Mouse (Mus musculus) hindbrain, embryonic 11.5 days (tissue): ENCODE measurements around the gene Ahdc1. TPM values are rescaled to one million over a fixed set of nuclear protein-coding genes. Genes with fewer than 3 reads are reported as not detected.
A peak's percentile ranks its signal among the peaks of the same experiment; 100 is the strongest.

ENCODE experiments used
- ATAC-seq: fragments of 200-750 bp; cut with Nextera tagmentation; 2 replicates; pipeline ENCODE4 v1.8.0; 2017; ENCODE audit warnings: mild to moderate bottlenecking, moderate TSS enrichment, moderate library complexity; ENCODE audit not compliant: low FRiP score
- DNase-seq: peaks from one replicate; pipeline ENCODE4 v3.0.0-alpha.2; 2015; ENCODE audit warnings: low spot score
- H3K27ac ChIP-seq: fragments of 300-500 bp; sonication (generic); 2 replicates; pipeline ENCODE4 v1.5.1; 2014; ENCODE audit warnings: mild to moderate bottlenecking, low read depth, low read length
- H3K27me3 ChIP-seq: fragments of 300-500 bp; sonication (generic); 2 replicates; pipeline ENCODE4 v1.6.1; 2014; ENCODE audit warnings: mild to moderate bottlenecking, low read length, moderate library complexity, mixed read lengths; ENCODE audit not compliant: control insufficient read depth, insufficient read depth
- H3K36me3 ChIP-seq: fragments of 300-500 bp; sonication (generic); 2 replicates; pipeline ENCODE4 v1.6.1; 2014; ENCODE audit warnings: mild to moderate bottlenecking, low read length, moderate library complexity, mixed read lengths; ENCODE audit not compliant: control insufficient read depth, insufficient read depth
- H3K4me1 ChIP-seq: fragments of 300-500 bp; sonication (generic); replicated peaks from 2 replicates; pipeline ENCODE4 v1.6.1; 2014; ENCODE audit warnings: low read length, mixed read lengths; ENCODE audit not compliant: control insufficient read depth, insufficient read depth
- H3K4me2 ChIP-seq: fragments of 300-500 bp; sonication (generic); replicated peaks from 2 replicates; pipeline ENCODE4 v1.6.1; 2014; ENCODE audit warnings: mild to moderate bottlenecking, low read depth, low read length
- H3K4me3 ChIP-seq: fragments of 300-500 bp; sonication (generic); 2 replicates; pipeline ENCODE4 v1.5.1; 2014; ENCODE audit warnings: low read depth, low read length
- H3K9ac ChIP-seq: fragments of 300-500 bp; sonication (generic); 2 replicates; pipeline ENCODE4 v1.6.1; 2014; ENCODE audit warnings: low read depth, low read length
- H3K9me3 ChIP-seq: fragments of 300-500 bp; sonication (generic); 2 replicates; pipeline ENCODE4 v1.6.1; 2016; ENCODE audit warnings: low read length; ENCODE audit not compliant: control insufficient read depth
- WGBS: fragments of 180-500 bp; shearing (Covaris S2); extraction: QIAGEN DNeasy Blood & Tissue Kit; methylation state at CpG from one replicate; pipeline ENCODE4 v1.1.7; 2014; 5-methylcytosine and 5-hydroxymethylcytosine counted together
- polyA plus RNA-seq: library from polyadenylated mRNA; unstranded; fragments of >200 nt; fragmentation: Nextera tagmentation; extraction: Ambion mirVana; gene quantifications from 2 replicates; pipeline ENCODE4 v1.2.1, GENCODE M21; 2014

Gene Ahdc1
- polyA plus RNA-seq, 1 experiment from 2014 or later, result 9.0 TPM

DNA sequence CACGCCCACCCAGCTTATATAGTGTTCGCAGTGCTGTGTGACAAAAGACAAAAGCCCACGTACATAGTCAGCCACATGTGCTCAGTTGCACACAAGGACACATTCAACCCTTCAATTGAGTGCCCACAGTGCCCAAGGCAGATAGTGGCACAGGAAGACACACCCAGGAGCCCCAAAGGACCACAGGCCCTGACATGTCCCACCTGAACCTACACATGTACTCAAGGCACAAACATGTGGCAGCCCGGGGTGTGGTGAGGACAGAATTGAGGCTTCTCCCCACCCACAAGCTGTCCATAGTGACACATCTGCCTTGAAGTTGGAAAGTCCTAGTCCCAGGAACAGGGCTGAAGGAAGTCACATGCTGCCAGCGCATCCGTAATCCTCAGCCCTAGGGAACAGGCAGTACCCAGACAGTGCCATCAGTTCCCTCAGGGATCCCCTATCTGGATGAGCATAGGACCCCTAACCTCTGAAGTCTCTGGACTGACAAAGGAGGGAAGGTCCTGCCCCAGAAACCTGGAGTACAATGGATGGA lies 76.2 kb downstream of the Ahdc1 start:
- H3K4me1 ChIP-seq, result peaks cover 18% of the 10 kb centered on the region

DNA sequence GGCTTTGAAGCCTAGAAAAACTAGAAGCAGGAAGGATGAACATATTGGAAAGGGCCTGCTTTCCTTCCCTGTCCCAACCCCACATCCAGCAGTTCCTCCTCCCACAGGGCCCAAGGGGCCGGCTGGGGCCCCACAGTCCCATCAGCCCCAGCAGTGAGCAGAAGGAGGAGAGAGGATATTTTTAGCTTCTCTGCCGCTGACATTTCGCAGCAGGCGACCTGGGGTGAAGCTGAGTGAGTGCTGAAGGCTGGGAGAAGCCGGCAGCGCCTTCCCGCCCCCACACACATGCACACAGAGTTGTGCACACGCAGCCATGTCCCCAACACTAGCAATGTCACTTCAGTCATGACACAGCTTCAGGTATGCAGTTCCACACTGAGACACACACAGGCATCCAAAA lies 76.8 kb downstream of the Ahdc1 start:
- DNase-seq (no peak), ATAC-seq (no peak)
- Histone ChIP-seq H3K4me3 (no peak overlapping the region), H3K4me1 (peaks cover 18% of the 10 kb centered on the region), H3K27ac (no peak overlapping the region), H3K4me2 (no peak overlapping the region), H3K9ac (no peak overlapping the region), H3K9me3 (no peaks in the 10 kb centered on the region), H3K36me3 (no peaks in the 10 kb centered on the region), H3K27me3 (peaks cover 10% of the 10 kb centered on the region)
- 43% methylated on average over 8 of the region's 8 CpGs for WGBS

More for the DNA sequence above, 76.2 kb downstream of the Ahdc1 start:
- Histone ChIP-seq H3K27ac (no peak overlapping the region), H3K36me3 (no peaks in the 10 kb centered on the region), H3K9me3 (no peaks in the 10 kb centered on the region), H3K27me3 (peaks cover 10% of the 10 kb centered on the region), H3K4me2 (no peak overlapping the region), H3K9ac (no peak overlapping the region), H3K4me3 (no peak overlapping the region)
- WGBS, result 92% methylated on average over 6 of the region's 6 CpGs
- no peak for ATAC-seq
- DNase-seq, result no peak

DNA sequence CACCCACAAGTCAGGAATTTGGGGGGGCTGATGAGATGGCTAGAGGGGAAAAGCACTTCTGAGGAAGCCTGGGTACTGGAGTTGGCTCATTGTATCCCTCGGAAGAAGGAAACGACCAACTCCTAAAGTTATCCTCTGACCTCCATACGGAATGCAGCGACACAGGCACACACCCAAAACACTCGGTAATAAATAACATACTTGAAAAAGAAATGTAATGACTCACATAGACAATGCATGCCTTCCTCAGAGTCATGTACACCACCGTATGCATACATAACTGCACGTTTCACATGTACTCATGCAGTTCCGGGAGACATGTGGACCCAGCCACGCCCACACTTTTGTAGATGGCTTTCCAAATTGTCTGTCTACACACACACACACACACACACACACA lies 78.3 kb downstream of the Ahdc1 start:
- Histone ChIP-seq H3K36me3 (no peaks in the 10 kb centered on the region), H3K4me1 (peaks cover 26% of the 10 kb centered on the region), H3K4me3 (no peak overlapping the region), H3K9ac (no peak overlapping the region), H3K27me3 (peaks cover 10% of the 10 kb centered on the region), H3K4me2 (no peak overlapping the region), H3K9me3 (no peaks in the 10 kb centered on the region), H3K27ac (no peak overlapping the region)
- no peak for ATAC-seq
- DNase-seq, result no peak
- WGBS, result 89% methylated on average over 9 of the region's 9 CpGs

DNA sequence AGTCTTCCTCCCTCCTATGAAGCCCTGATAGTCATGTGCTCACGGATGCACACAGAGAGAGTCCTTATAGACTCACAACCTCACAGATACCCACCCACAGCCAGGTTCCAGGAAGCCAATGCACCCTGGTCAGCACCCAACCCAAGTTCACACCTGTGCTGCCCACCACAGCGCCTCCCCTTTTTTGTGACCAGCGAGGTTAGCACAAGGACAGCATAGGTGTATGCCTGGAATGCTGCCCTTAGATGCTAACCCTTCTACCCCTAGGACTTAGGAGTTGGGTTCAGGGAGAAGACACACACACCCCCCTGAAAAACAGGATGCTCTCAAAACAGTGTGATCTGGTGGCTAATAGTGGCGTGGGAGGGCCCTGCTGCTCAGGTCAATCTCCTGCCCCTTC lies 78.7 kb downstream of the Ahdc1 start:
- Histone ChIP-seq H3K27ac (no peak overlapping the region), H3K4me2 (no peak overlapping the region), H3K9ac (no peak overlapping the region), H3K9me3 (no peaks in the 10 kb centered on the region), H3K4me1 (peaks cover 29% of the 10 kb centered on the region), H3K36me3 (no peaks in the 10 kb centered on the region), H3K27me3 (peaks cover 9% of the 10 kb centered on the region), H3K4me3 (no peak overlapping the region)
- ATAC-seq (no peak), DNase-seq (no peak)
- WGBS, result 72% methylated on average over 4 of the region's 4 CpGs

DNA sequence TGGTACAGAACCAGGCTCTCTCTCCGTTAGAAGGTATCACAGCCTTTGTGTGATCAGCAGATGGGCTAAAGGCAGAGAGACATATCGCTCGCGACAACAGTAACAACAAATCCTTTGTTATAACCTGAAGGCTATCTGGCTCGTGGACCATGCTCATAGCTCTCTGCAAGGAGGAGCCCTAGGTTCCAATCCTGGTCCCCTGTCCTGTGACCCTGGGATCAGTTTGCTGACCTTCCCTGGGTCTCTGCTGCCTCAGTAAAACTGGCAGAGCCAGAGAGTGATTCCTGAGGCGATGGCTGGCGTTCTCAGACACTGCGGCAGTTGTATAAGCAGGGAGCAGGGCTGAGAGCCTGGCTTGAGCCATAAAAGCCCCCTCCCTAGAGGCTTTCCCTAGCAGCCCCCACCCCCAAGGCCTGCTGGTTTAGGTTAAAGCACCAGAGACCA lies 79.2 kb downstream of the Ahdc1 start:
- Histone ChIP-seq H3K4me1 (peaks cover 33% of the 10 kb centered on the region), H3K27me3 (peaks cover 4% of the 10 kb centered on the region), H3K4me3 (no peak overlapping the region), H3K27ac (0 out of 2 replicates have a peak overlapping the region, but pooled peaks have one; percentile 48), H3K9ac (peak overlapping the region; percentile 37; the same call in 1 of the 2 replicates), H3K4me2 (no peak overlapping the region), H3K9me3 (no peaks in the 10 kb centered on the region), H3K36me3 (no peaks in the 10 kb centered on the region)
- whole genome bisulfite sequencing, result 37% methylated on average over 8 of the region's 8 CpGs
- ATAC-seq (no peak), DNase-seq (peak; percentile 28)

DNA sequence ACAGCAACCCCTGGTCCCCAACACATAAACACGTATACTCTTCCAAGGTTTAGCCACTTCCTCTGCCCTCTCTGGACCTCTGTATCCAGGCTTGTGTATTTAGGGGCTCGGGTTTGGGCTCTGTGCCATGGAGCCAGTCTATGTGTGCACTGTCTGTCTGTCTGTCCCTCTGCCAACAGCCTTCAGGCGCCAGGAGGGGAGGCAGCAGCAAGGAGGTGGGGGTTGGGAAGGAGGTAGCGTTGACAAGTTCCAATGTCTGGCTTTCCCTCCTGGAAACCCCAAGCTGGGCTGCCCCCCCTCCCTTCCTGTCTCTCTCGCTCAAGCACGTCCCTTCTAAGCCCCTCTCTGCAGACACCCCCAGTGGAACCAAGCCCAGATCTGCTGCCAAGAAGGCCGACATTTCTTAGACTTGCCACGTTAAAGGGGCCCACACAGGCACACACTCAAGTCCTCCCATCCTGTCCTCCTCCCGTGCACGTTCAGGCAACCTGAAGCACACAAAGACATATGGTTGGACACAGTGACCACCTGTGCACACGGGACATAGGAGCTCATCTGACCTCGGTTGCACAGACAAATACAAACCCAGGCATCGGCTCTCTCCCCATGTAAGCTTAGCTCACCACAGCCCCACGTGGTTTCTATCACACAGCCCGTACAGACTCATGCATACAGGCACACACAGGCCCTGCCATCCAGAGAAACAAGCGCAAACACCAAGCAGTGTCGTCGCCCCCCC lies 79.8 kb downstream of the Ahdc1 start:
- H3K4me2 ChIP-seq, result no peak overlapping the region
- H3K4me1 ChIP-seq, result peaks cover 31% of the 10 kb centered on the region
- no peaks in the 10 kb centered on the region for H3K36me3 ChIP-seq
- no peak overlapping the region for H3K4me3 ChIP-seq
- peak; percentile 30 for DNase-seq
- H3K27ac ChIP-seq, result peak overlapping the region; percentile 48
- WGBS, result 45% methylated on average over 18 of the region's 18 CpGs
- no peaks in the 10 kb centered on the region; the same call in 1 of the 2 replicates for H3K27me3 ChIP-seq
- H3K9ac ChIP-seq, result peak overlapping the region; percentile 37; the same call in 1 of the 2 replicates
- ATAC-seq, result no peak
- no peaks in the 10 kb centered on the region for H3K9me3 ChIP-seq

DNA sequence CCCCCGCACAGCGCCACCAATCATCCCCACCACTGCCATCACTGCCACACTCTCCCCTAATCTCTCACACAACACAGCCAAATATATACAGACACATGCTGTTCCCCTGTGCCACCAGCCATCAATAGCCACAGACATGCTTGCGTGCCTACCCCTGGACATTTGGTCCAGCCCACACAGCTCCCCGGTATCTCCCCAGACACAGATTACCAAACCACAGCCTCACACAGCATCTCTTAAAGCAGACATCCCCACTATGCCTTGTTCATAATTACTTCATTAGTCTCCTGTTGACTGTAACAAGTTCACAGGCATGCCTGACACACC lies 80.4 kb downstream of the Ahdc1 start:
- Histone ChIP-seq H3K4me2 (no peak overlapping the region), H3K9ac (no peak overlapping the region), H3K9me3 (no peaks in the 10 kb centered on the region), H3K36me3 (no peaks in the 10 kb centered on the region), H3K4me3 (no peak overlapping the region), H3K27ac (no peak overlapping the region), H3K27me3 (no peaks in the 10 kb centered on the region; the same call in 1 of the 2 replicates), H3K4me1 (peaks cover 27% of the 10 kb centered on the region)
- WGBS, result 86% methylated on average over 4 of the region's 4 CpGs
- ATAC-seq, result no peak
- no peak for DNase-seq

DNA sequence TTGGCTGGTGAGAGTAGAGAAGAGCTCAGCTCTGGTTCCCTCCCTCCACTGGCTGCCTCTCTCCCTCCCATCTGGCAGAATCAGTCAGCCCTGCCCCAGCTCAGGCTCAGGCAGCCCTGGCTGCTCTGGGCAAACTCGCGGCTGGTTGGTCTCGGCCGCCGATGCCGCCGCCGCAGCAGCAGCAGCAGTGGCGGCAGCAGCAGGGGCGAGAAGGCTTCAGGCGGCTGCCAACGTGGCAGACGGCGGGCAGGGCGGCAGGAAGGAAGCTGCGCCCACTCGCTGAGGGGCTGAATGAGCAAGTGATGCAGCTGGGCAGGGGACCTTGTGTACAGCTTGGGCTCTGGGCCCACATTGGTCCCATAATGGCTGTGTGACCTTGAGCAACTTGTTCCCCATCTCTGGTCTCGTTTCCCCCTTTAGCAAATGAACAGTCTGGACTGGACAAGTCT lies 81.4 kb downstream of the Ahdc1 start:
- peaks cover 26% of the 10 kb centered on the region for H3K4me1 ChIP-seq
- 6% methylated on average over 18 of the region's 18 CpGs for WGBS
- no peaks in the 10 kb centered on the region for H3K9me3 ChIP-seq
- no peak overlapping the region for H3K4me3 ChIP-seq
- DNase-seq, result peak; percentile 57
- H3K27me3 ChIP-seq, result no peaks in the 10 kb centered on the region
- H3K27ac ChIP-seq, result peak overlapping the region; percentile 24; the same call in 1 of the 2 replicates
- 0 out of 2 replicates have a peak overlapping the region, but pooled peaks have one; percentile 16 for H3K9ac ChIP-seq
- H3K36me3 ChIP-seq, result no peaks in the 10 kb centered on the region
- peak overlapping the region; percentile 23; the same call in 1 of the 2 replicates for H3K4me2 ChIP-seq
- ATAC-seq, result 0 out of 2 replicates have a peak, but pooled peaks have one; percentile 15
